Mouse (Mus musculus): ENCODE results near the gene Olfr1043. TPM values are rescaled to one million over a fixed set of nuclear protein-coding genes. Genes with fewer than 3 reads are reported as not detected.

Olfr1043 gene
- not detected in 2 replicates for polyA plus RNA-seq (2012; rRNA removed)

GRCm38 (mm10) chr2:86167422-86167821 lies at the start of gene Olfr1043:
Gene Olfr1043 (minus strand): TSS chr2:86167522.

GRCm38 (mm10) chr2:86202909-86203308 lies 35.6 kb upstream of the Olfr1043 start, which contains the start of gene Olfr1045:
Gene Olfr1045 (minus strand): TSS chr2:86203009.

GRCm38 (mm10) chr2:86185583-86185982 lies 18.3 kb upstream of the Olfr1043 start, which contains the start of gene Olfr52:
Gene Olfr52 (minus strand): TSS chr2:86185683.

GRCm38 (mm10) chr2:86177720-86178119 lies 10.4 kb upstream of the Olfr1043 start, which contains the start of gene Olfr1044:
Gene Olfr1044 (minus strand): TSS chr2:86177820.

GRCm38 (mm10) chr2:86161738-86162137 lies 5.6 kb downstream of the Olfr1043 start, which contains the start of gene Olfr1042:
Gene Olfr1042 (minus strand): TSS chr2:86161838.

DNA sequence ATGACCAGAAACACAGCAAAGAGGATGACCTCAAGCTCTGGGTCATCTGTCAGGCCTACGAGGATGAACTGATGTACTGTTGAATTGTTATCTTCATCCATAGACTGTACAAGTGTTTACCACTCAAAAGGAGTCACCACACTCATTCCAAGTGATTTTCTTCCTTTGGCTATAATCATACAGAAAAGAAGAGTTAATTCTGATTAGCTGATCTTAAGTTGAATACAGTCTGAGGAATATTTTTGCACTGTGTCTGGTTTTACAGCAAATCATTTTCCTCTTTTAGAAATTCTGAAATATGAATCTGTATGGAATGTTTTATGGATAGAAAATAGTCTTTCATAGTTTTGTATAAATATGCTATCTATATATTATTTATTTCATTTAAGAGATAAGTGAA lies 20.7 kb downstream of the Olfr1043 start, which contains the start of gene Olfr1040:
Olfr1040 (minus strand) TSS at position 101 of the 400 bp plus-strand sequence.

GRCm38 (mm10) chr2:86135828-86136227 lies 31.5 kb downstream of the Olfr1043 start, which contains the start of gene Olfr1039:
Gene Olfr1039 (minus strand): TSS chr2:86135928.

Other genes with a start within 250 kb of the Olfr1043 start
- not detected in 2 replicates for gene Olfr1026, start 246.0 kb downstream of the Olfr1043 start, polyA plus RNA-seq (2012; rRNA removed)
- not detected in 2 replicates for gene Olfr1028, start 217.1 kb downstream of the Olfr1043 start, polyA plus RNA-seq (2012; rRNA removed)
- 0.29 and 0.58 TPM in 2 replicates for gene Olfr1029, start 193.6 kb downstream of the Olfr1043 start, polyA plus RNA-seq (2012; rRNA removed)
- 0.03 and 0.05 TPM in 2 replicates for gene Olfr1030, start 188.2 kb downstream of the Olfr1043 start, polyA plus RNA-seq (2012; rRNA removed)
- gene Olfr1031, start 177.2 kb downstream of the Olfr1043 start, polyA plus RNA-seq (2012; rRNA removed) = not detected in 2 replicates
- not detected in 2 replicates for gene Olfr1032, start 162.0 kb downstream of the Olfr1043 start, polyA plus RNA-seq (2012; rRNA removed)
- gene Olfr1033, start 146.9 kb downstream of the Olfr1043 start, polyA plus RNA-seq (2012; rRNA removed) = 1.4 and 1.5 TPM in 2 replicates
- gene Olfr1034, start 121.7 kb downstream of the Olfr1043 start, polyA plus RNA-seq (2012; rRNA removed) = 0.37 and 0.41 TPM in 2 replicates
- gene Olfr1036, start 93.5 kb downstream of the Olfr1043 start, polyA plus RNA-seq (2012; rRNA removed) = not detected in 2 replicates
- gene Olfr1037, start 80.1 kb downstream of the Olfr1043 start, polyA plus RNA-seq (2012; rRNA removed) = not detected in 2 replicates
- gene Olfr1039, start 31.6 kb downstream of the Olfr1043 start, polyA plus RNA-seq (2012; rRNA removed) = not detected in 2 replicates
- not detected in 2 replicates for gene Olfr1040, start 20.8 kb downstream of the Olfr1043 start, polyA plus RNA-seq (2012; rRNA removed)
- gene Olfr1042, start 5.7 kb downstream of the Olfr1043 start, polyA plus RNA-seq (2012; rRNA removed) = not detected in 2 replicates
- gene Olfr1044, start 10.3 kb upstream of the Olfr1043 start, polyA plus RNA-seq (2012; rRNA removed) = not detected in 2 replicates
- gene Olfr52, start 18.2 kb upstream of the Olfr1043 start, polyA plus RNA-seq (2012; rRNA removed) = not detected in 2 replicates
- not detected in 2 replicates for gene Olfr1045, start 35.5 kb upstream of the Olfr1043 start, polyA plus RNA-seq (2012; rRNA removed)
- not detected in 2 replicates for gene Olfr1046, start 51.8 kb upstream of the Olfr1043 start, polyA plus RNA-seq (2012; rRNA removed)
- not detected in 2 replicates for gene Olfr1047, start 63.9 kb upstream of the Olfr1043 start, polyA plus RNA-seq (2012; rRNA removed)
- not detected in 2 replicates for gene Olfr1048, start 72.8 kb upstream of the Olfr1043 start, polyA plus RNA-seq (2012; rRNA removed)
- not detected in 2 replicates for gene Olfr1049, start 90.8 kb upstream of the Olfr1043 start, polyA plus RNA-seq (2012; rRNA removed)
- not detected in 2 replicates for gene Olfr1051, start 111.6 kb upstream of the Olfr1043 start, polyA plus RNA-seq (2012; rRNA removed)
- gene Olfr1052, start 124.9 kb upstream of the Olfr1043 start, polyA plus RNA-seq (2012; rRNA removed) = not detected in 2 replicates
- not detected in 2 replicates for gene Olfr1053, start 147.8 kb upstream of the Olfr1043 start, polyA plus RNA-seq (2012; rRNA removed)
- not detected in 2 replicates for gene Olfr1054, start 167.9 kb upstream of the Olfr1043 start, polyA plus RNA-seq (2012; rRNA removed)
- not detected in 2 replicates for gene Olfr1055, start 182.8 kb upstream of the Olfr1043 start, polyA plus RNA-seq (2012; rRNA removed)
- not detected in 2 replicates for gene Olfr1056, start 194.9 kb upstream of the Olfr1043 start, polyA plus RNA-seq (2012; rRNA removed)
- gene Olfr1057, start 210.9 kb upstream of the Olfr1043 start, polyA plus RNA-seq (2012; rRNA removed) = not detected in 2 replicates
- gene Olfr1058, start 221.0 kb upstream of the Olfr1043 start, polyA plus RNA-seq (2012; rRNA removed) = not detected in 2 replicates
- not detected in 2 replicates for gene Olfr1061, start 246.5 kb upstream of the Olfr1043 start, polyA plus RNA-seq (2012; rRNA removed)